Mouse (Mus musculus): ENCODE measurements around the gene Ptchd1. TPM values are rescaled to one million over a fixed set of nuclear protein-coding genes. Genes with fewer than 3 reads are reported as not detected.

The Ptchd1 gene
- under 1 TPM; 0.16 to 0.23 TPM for total RNA-seq (2021)
- long read RNA-seq, experiment 1: 0 reads
- long read RNA-seq, experiment 2: 0 reads

- no peak for DNase-seq
These were observed at the start of gene Ptchd1 for GRCm38 (mm10) chrX:155623701-155624281. Gene Ptchd1 (minus strand): TSS chrX:155623814.

- no peak for DNase-seq
These were observed 34.4 kb upstream of the Ptchd1 start for GRCm38 (mm10) chrX:155657971-155658370.

GRCm38 (mm10) chrX:155645975-155646374 lies 22.4 kb upstream of the Ptchd1 start:
- no peak for DNase-seq

DNA sequence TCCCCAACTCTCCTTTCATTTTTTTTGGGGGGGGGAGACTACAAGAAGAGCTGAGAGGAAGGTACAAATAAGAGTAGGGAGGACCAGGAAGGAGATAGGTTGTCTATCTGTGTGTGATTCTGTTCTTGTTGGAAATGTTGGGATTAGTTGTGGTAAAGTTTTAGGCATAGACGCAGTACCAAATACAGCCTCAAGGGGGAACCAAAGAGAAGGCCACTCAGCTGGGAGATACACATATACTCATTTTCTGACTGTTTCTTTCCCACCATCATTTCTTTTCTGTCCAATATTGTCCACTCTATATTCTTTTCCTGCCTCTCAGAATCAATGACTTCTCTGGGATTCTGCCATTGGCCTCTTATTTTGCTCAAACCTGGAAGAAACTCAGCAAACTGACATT lies 20.4 kb upstream of the Ptchd1 start:
- DNase-seq: no peak

GRCm38 (mm10) chrX:155625671-155626196 lies 2.1 kb upstream of the Ptchd1 start:
- DNase-seq: no peak

- no peak for DNase-seq
These were observed 1.3 kb upstream of the Ptchd1 start for GRCm38 (mm10) chrX:155624895-155625294.

- no peak for DNase-seq
These were observed 777 bp upstream of the Ptchd1 start, which contains the start of gene Gm15155 for GRCm38 (mm10) chrX:155624341-155624841. Gene Gm15155 (plus strand): TSS chrX:155624741.

DNA sequence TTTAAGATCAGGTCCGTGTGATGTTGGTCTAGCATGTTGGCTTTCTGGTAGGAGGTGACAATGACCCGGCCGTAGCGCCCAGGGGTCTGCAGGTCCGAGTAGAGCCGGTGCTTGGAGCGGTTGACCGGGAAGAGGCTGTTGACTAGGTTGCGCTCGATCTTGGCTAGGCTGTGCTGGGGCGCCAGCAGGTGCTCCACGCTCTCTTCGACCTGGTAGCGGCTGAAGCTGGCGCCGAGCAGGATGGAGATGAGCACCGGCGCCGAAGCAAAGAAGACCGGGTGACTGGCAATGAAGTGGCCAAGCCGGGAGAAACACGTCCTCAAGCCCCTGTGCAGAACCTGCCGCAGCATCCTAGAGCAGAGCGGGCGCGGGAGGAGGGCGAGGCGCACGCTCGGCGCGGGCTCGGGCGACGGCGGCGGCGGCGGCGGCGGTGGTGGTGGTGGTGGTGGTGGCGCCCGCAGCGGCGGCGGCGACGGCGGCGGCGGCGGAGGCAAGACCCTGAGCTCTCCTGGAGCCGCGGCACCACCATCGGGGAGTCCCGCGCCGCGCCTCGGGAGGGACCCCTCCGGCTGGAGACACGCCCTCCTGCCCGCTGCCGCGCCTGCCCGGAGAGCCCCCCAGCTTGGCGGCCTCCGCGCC lies 534 bp downstream of the Ptchd1 start:
- no peak for DNase-seq

DNA sequence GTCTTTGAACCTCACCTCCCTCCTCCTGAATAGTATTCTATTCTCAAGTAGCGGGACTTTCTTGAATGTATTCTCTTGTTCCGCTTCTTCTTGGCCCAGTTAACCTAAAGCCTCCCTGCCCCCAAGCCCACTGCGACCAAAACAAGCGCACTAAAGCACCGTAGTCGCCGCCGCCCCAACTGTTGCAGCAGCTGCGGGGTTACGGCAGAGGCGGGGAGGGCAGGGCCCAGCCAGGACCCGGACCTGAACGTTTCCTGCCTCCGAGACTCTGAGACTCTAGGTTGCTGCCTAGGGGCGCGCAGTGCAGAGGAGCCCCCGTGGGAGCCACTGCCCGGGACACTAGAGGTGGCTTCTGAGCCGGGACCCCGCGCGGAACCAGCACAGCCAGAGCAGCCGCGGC lies 1.1 kb downstream of the Ptchd1 start:
- no peak for DNase-seq

DNA sequence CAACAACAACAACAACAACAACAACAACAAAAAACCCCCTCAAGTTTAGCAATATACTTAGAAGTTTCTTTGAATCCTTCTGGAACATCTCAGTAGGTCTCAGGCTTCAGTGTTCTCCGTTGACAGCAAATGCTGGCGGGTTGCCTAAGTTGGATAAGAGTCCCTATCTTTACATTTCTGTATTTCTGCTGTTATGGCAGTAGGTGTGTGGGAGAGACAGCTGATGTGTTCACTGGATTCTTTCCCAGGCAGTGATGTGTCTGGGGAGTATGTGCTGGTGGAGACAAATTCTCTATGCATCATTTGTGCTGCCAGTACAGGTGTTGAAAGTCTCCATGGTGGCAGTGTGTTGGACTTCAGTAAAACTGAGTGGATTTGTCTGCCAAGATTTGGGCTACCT lies 22.4 kb downstream of the Ptchd1 start:
- DNase-seq: no peak

DNA sequence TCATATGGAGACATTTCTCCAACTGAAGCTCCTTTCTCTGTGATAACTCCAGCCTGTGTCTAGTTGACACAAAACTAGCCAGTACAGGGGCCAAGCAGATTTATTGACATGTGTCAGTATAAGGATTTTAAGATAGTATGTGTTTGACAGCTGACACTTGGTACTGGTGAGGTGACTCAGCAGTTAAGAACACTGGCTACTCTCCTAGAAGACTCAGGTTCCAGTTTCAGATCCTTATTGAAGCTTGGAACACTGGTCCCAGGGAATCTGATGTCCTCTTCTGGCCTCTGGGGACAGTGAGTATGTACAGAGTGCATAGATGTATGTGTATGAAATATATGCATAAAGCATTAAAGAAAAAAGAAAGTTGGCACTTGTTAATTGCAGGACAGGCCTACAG lies 27.2 kb downstream of the Ptchd1 start:
- DNase-seq: no peak

DNA sequence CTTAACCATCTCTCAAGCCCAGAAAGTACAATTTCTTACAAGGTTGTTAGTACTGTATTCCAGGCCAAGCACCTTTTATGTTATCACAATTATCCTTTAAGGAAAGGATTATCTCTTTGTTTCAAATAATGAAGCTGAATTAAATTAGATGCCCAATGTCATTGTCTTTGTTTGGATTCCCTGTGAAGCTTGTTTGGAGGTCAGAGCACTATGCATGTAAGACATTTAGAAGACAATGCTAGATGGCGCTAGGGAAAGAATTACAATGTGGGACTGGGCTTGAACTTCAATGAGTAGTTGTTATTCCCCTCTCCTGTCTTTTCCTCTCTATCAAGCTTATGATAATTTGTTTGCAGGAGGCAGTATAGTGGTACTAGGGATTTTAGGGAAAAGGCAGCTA lies 28.9 kb downstream of the Ptchd1 start:
- no peak for DNase-seq

- DNase-seq: no peak
These were observed 31.1 kb downstream of the Ptchd1 start for GRCm38 (mm10) chrX:155592467-155592866.

DNA sequence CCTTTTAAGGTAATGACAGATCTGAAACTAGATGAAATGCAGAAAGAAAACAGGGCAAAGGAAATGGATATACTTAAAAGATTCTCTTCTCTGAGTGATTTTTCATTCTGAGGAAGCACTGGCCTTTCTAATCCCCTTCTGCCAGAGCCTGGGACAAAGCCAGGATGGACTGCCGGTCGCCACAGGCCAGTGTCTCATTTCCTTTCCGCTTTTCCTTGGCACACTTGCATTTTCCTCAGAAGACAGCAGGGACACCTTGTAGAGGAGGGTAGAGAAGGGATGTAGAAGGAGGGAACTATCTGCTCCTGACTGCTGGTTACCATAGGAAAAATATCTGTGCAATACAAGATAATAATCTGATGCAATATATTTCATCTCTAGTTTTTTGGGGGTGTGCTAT lies 32.1 kb downstream of the Ptchd1 start:
- no peak for DNase-seq

DNA sequence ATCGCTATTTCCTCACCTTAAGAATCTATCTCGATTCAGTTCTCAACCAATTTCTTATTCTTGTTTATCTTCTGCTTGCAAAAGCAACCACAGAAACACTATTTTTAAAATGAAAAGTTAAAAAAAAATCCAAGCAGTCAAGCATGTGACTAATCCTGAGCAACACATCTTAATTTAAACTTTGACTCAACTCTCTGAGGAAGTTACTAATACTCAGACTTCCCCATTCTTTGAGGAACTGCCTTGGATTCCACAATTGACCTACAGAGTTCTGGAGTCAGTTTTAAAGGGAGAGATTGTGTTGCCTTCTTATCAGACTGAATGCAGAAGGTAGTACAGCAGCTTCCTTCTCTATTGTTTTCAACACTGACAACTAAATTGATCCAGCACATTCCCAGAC lies 39.0 kb downstream of the Ptchd1 start:
- DNase-seq: no peak

DNA sequence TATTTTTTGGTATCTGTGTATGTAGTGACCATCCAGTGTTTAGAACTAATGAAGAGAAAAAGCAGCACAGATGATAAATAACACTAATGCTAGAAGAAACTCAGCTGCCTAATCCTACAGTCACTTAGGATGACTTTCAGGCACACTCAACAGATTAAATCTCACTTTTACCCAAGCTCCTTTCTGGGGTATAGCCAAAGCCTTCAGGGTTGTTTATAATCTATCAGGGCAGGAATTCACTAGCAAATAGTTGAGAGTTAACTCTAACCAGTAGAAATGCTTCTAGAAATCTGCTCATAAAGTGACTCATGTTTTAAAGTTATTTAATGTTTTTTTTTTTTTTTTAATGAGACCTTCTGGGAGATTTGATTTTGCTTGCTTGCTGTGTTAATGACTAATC lies 43.8 kb downstream of the Ptchd1 start:
- no peak for DNase-seq

DNA sequence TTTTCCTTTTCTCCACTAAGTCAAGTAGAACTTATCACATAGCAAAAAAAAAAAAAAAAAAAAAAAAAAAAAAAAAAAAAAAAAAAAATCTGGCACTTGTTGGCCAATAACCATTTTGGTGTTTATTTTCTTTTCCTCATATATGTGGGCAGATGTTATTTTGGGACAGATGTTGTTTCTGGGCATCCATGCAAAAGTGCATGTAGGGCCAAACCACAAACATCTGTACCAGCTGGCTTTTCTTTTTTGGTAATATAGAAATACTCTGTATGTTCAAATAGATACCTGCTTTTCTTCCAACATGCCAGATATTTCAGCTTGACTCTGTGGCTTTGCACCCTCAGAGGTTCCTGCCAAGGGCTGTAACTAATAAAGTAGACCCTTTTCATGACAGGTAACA lies 51.2 kb downstream of the Ptchd1 start:
- no peak for DNase-seq

DNA sequence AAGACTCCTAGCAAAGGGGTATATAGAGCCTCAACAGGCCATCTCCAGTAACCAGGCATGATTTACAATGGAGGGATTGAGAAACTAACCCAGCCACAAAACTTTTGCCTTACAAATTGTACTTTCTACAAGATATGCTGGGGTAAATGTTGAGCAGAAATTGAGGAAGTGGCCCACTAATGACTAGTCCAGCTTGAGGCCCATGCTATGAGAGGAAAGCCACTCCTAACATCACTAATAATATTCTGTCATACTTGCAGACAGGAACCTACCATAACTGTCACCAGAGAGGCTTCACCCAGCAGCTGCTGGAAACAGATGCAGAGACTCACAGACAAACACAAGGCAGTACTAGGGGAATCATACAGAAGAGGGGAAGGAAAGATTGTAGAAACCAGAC lies 79.8 kb downstream of the Ptchd1 start:
- DNase-seq: no peak

Other genes starting within 250 kb of the Ptchd1 start
- not detected for gene Gm15155, start 927 bp upstream of the Ptchd1 start, total RNA-seq (2021)